Mouse (Mus musculus) heart, postnatal 0 days (tissue): Measurements from ENCODE around the gene Ugt2a2.

ENCODE experiments used
- CTCF ChIP-seq: IDR thresholded peaks from 2 replicates; pipeline ENCODE4 v1.5.1; 2016; ENCODE audit warnings: antibody characterized with exemption, control low read depth, low read depth
- EP300 ChIP-seq: IDR thresholded peaks from 2 replicates; pipeline ENCODE4 v1.6.1; 2016; ENCODE audit warnings: antibody characterized with exemption, low read depth

DNA sequence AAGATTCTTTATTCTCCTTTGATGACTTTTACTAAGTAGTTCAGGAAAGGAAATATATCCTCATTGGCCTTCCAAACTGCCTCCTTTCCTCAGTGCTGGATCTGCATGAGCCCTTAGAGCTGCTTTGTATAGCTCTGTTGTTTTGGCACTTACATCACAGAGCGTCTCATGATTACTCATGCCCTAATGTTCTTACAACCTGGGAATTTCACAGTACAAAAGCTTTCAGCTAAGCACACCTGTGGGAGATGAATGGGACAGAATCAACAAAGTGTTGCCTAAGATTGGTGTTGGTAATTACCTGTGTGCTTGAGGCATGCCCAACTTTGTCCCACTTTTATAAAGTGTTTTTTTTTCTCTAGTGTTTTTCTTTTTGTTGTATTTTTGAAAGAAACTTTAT, 20.6 kb upstream of the Ugt2a2 start:
- TF ChIP-seq CTCF (no peak), EP300 (no peak)
